Mouse (Mus musculus) heart, embryonic 13.5 days (tissue): Measurements from ENCODE around the gene Mertk. TPM values are rescaled to one million over a fixed set of nuclear protein-coding genes. Genes with fewer than 3 reads are reported as not detected.

Source experiments
- polyA plus RNA-seq: library from polyadenylated mRNA; unstranded; fragments of >200 nt; fragmentation: Nextera tagmentation; extraction: Ambion mirVana; gene quantifications from 2 replicates; pipeline ENCODE4 v1.2.1, GENCODE M21; 2015

The Mertk gene
- polyA plus RNA-seq, 1 experiment from 2014 or later: 4.0 TPM

Other genes starting within 250 kb of the Mertk start
- not detected in 2 replicates for gene Spdye4c, start 107.7 kb upstream of the Mertk start, polyA plus RNA-seq
- 38.8 and 42.9 TPM in 2 replicates for gene Anapc1, start 11.6 kb upstream of the Mertk start, polyA plus RNA-seq
- gene Tmem87b, start 119.2 kb downstream of the Mertk start, polyA plus RNA-seq: 23.2 and 25.6 TPM in 2 replicates
- gene Fbln7, start 164.0 kb downstream of the Mertk start, polyA plus RNA-seq: 1.6 and 1.8 TPM in 2 replicates
- gene Zc3h8, start 245.1 kb downstream of the Mertk start, polyA plus RNA-seq: 5.6 and 6.5 TPM in 2 replicates